Mouse (Mus musculus) central nervous system, embryonic 18 days (tissue): ENCODE results near the gene Skint9. TPM values are rescaled to one million over a fixed set of nuclear protein-coding genes. Genes with fewer than 3 reads are reported as not detected.

ENCODE experiments used
- polyA plus RNA-seq: library from polyadenylated mRNA; depleted of rRNA; stranded (reverse); fragments of >200 nt; gene quantifications from 2 replicates; pipeline ENCODE4 v1.2.3, GENCODE M21; 2012; rRNA removed

Gene Skint9
- polyA plus RNA-seq: not detected in 2 replicates

GRCm38 (mm10) chr4:112433885-112434284, at the start of gene Skint9:
TSS of gene Skint9 (minus strand) at chr4:112433985.

Other genes with a start within 250 kb of the Skint9 start
- not detected in 2 replicates for gene Skint3, start 201.7 kb downstream of the Skint9 start, polyA plus RNA-seq
- not detected in 2 replicates for gene Skint2, start 123.2 kb upstream of the Skint9 start, polyA plus RNA-seq